Mouse (Mus musculus) intestine, postnatal 0 days (tissue): ENCODE results near the gene Tmub1. TPM values are rescaled to one million over a fixed set of nuclear protein-coding genes. Genes with fewer than 3 reads are reported as not detected.

Experiments
- ATAC-seq: fragments of 200-750 bp; cut with Nextera tagmentation; 2 replicates; pipeline ENCODE4 v1.8.0; 2017; ENCODE audit warnings: mild to moderate bottlenecking, moderate TSS enrichment, moderate library complexity
- H3K27ac ChIP-seq: fragments of 300-500 bp; sonication (generic); 2 replicates; pipeline ENCODE4 v1.5.1; 2014; ENCODE audit warnings: mild to moderate bottlenecking, low read depth, low read length, moderate library complexity
- H3K27me3 ChIP-seq: fragments of 300-500 bp; sonication (generic); replicated peaks from 2 replicates; pipeline ENCODE4 v1.6.1; 2014; ENCODE audit warnings: low read length, mixed read lengths; ENCODE audit not compliant: control insufficient read depth, insufficient read depth
- H3K36me3 ChIP-seq: fragments of 300-500 bp; sonication (generic); 2 replicates; pipeline ENCODE4 v1.6.1; 2014; ENCODE audit warnings: mild to moderate bottlenecking, moderate library complexity; ENCODE audit not compliant: control insufficient read depth, insufficient read depth
- H3K4me1 ChIP-seq: fragments of 300-500 bp; sonication (generic); replicated peaks from 2 replicates; pipeline ENCODE4 v1.6.1; 2014; ENCODE audit warnings: antibody characterized with exemption, low read length, mixed read lengths; ENCODE audit not compliant: control insufficient read depth, insufficient read depth
- H3K4me2 ChIP-seq: fragments of 300-500 bp; sonication (generic); replicated peaks from 2 replicates; pipeline ENCODE4 v1.6.1; 2014; ENCODE audit warnings: low read depth, mild to moderate bottlenecking, moderate library complexity
- H3K4me3 ChIP-seq: fragments of 300-500 bp; sonication (generic); 2 replicates; pipeline ENCODE4 v1.5.1; 2014; ENCODE audit warnings: low read depth, low read length
- H3K9ac ChIP-seq: fragments of 300-500 bp; sonication (generic); 2 replicates; pipeline ENCODE4 v1.6.1; 2014; ENCODE audit warnings: mild to moderate bottlenecking, low read depth, low read length
- H3K9me3 ChIP-seq: fragments of 300-500 bp; sonication (generic); 2 replicates; pipeline ENCODE4 v1.6.1; 2016; ENCODE audit warnings: mixed run types; ENCODE audit not compliant: control insufficient read depth
- CTCF ChIP-seq: sonication (generic); IDR thresholded peaks from 2 replicates; pipeline ENCODE4 v1.5.1; 2016; ENCODE audit warnings: low read depth, mild to moderate bottlenecking, control low read depth, antibody characterized with exemption, moderate library complexity
- WGBS: fragments of 180-500 bp; shearing (Covaris S2); extraction: QIAGEN DNeasy Blood & Tissue Kit; methylation state at CpG from one replicate; pipeline ENCODE4 v1.1.7; 2014; 5-methylcytosine and 5-hydroxymethylcytosine counted together
- polyA plus RNA-seq: library from polyadenylated mRNA; unstranded; fragments of >200 nt; fragmentation: Nextera tagmentation; extraction: Ambion mirVana; gene quantifications from 2 replicates; pipeline ENCODE4 v1.2.1, GENCODE M21; 2015

The Tmub1 gene
- polyA plus RNA-seq, 1 experiment from 2014 or later: 28.8 TPM

DNA sequence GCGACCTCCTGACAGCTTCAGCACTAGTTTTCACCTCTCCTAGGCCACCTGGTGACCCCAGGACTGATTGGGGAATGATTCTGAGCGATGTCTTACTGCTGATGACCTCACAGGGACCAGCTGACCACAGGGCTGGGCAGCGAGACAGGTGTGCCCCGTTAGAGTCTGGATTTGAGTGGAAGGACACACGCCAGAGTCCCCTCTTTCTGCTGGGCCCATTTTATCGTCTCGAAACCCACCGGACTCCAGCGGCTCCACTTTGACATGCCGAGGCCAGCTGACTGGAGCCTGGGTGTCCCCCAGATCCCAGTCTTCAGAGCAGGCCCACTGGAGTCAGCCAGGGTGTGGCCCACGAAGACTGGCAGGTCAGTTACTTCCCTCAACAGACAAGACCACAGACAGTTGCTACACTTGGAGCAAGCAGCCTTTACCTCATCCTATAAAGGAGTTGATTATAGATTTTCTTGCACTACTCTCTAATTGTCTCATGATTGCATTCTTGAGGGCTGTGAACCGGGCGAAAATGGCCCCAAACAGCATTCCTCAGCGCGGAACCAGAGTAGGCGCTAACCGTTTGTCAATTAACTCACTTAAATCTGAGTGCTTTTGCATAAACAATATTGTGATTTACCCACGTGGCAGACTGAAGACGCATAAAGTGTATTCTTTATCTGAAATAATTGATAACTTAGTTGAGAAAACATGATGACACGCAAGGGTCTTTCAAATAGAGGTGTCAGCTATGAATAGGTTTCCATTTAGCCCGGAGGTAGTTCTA, 23.5 kb downstream of the Tmub1 start:
- no peaks in the 10 kb centered on the region for H3K9me3 ChIP-seq
- H3K9ac ChIP-seq: peak overlapping the region; percentile 63
- H3K4me1 ChIP-seq: peaks cover 10% of the 10 kb centered on the region
- peak; percentile 5; the same call in 1 of the 2 replicates for ATAC-seq
- WGBS: 7% methylated on average over 21 of the region's 21 CpGs
- TF ChIP-seq CTCF: no peak
- peak overlapping the region; percentile 96 for H3K27ac ChIP-seq
- peak overlapping the region; percentile 75 for H3K4me3 ChIP-seq
- H3K27me3 ChIP-seq: no peaks in the 10 kb centered on the region
- H3K4me2 ChIP-seq: peak overlapping the region; percentile 84
- H3K36me3 ChIP-seq: peaks cover 22% of the 10 kb centered on the region; the same call in 1 of the 2 replicates

DNA sequence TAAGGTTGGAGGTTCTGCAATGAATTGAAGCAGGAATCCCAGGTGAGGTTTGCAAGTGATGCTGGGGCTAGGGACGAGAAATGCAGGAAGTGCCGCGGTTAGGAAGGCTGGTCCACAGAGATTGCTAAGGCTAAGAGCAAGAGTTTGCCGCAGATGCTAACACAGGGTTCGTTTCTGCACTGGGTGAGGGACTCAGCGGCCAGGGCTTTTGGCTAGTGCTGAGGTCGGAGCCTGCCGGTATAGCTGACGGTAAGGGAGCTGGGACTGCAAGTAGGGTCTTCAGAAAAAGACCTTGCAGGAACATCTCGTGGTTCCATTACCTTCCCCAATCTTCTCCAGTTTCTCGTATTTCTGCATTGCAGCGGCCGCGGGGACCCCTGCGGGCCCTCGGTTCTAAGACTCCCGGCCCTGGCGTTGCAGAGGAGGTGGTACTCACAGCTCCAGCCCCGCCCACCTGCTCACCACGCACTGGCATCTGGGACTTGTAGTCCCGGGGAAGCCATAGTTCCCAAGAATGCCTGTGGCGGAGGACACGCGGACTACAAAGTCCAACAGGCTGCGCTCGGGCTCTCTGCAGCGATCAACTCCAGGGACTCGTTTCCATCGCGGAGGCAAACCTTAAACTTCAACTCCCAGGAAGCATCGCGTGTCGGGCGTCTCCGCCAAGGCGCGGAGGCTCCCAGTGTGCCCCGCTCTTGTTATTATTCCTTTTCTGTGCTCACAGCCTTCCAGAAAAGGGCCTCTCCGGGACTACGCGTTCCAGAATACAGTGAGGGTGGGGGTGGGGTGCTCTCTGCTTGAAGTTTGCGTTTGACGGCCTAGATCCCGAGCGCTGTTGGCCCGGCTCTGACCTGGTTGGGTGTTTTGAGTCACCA, 24.3 kb downstream of the Tmub1 start, which contains the start of the genes Cdk5 and Slc4a2:
TSS of gene Cdk5 (minus strand) at position 402 of the 875 bp plus-strand sequence.
TSS of gene Slc4a2 (plus strand) at position 709 of the 875 bp plus-strand sequence.
- peak within 1 kb of the TSS; percentile 84 for H3K4me2 ChIP-seq
- peaks cover 30% of the 10 kb centered on the region; the same call in 1 of the 2 replicates for H3K36me3 ChIP-seq
- no peaks in the 10 kb centered on the region for H3K9me3 ChIP-seq
- peak within 1 kb of the TSS; percentile 75 for H3K4me3 ChIP-seq
- H3K9ac ChIP-seq: peak within 1 kb of the TSS; percentile 63
- TF ChIP-seq CTCF: 0 out of 2 replicates have a peak, but pooled peaks have one; percentile 7
- ATAC-seq: peak; percentile 87
- H3K4me1 ChIP-seq: peaks cover 10% of the 10 kb centered on the region
- under 1% methylated on average over 46 of the region's 46 CpGs for WGBS
- no peaks in the 10 kb centered on the region for H3K27me3 ChIP-seq
- H3K27ac ChIP-seq: peak within 1 kb of the TSS; percentile 96

DNA sequence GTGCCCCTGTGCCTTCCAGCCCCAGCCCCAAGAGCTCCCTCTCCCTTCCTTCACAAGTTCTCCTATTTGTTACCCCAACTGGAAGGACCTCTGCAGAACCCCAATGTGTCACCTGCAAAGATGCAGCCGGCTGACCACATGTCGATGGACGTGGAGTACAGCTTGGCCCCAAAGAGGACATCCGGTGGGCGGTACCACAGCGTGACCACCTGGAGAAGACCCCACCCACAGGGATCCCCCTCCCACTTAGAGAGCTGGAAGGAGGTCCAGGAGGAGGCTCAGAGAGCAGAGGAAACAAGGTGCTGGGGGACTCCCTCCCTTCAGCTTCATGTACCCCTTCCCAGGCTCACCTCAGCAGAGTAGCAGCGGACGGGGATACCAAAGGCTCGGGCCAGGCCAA, 27.3 kb downstream of the Tmub1 start:
- H3K4me2 ChIP-seq: no peak overlapping the region
- H3K27ac ChIP-seq: no peak overlapping the region
- no peak overlapping the region for H3K4me3 ChIP-seq
- no peaks in the 10 kb centered on the region for H3K27me3 ChIP-seq
- no peak for ATAC-seq
- H3K9ac ChIP-seq: no peak overlapping the region
- peaks cover 32% of the 10 kb centered on the region; the same call in 1 of the 2 replicates for H3K36me3 ChIP-seq
- TF ChIP-seq CTCF: no peak
- 92% methylated on average over 9 of the region's 9 CpGs for WGBS
- no peaks in the 10 kb centered on the region for H3K9me3 ChIP-seq
- peaks cover 4% of the 10 kb centered on the region; the same call in 1 of the 2 replicates for H3K4me1 ChIP-seq

DNA sequence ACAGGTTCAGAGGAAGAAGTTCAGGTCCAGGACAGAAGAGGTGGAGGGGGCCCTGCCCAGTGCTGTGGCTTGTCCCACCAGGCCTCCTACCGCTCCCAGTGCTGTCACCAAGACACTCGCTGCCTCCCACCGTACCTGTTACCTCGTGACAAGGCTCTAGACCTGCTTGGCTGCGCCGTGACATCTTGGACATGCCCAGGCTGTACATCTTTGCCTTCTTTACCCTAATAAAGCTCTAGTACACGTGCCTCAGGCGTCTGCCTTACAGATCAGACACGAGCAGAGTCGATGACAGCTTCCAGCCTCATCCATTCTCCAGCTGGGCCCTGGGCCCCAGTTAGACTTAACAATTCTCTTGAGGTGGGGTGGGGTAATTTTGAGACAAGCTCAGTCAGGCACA, 30.1 kb downstream of the Tmub1 start:
- Histone ChIP-seq H3K9me3 (no peaks in the 10 kb centered on the region), H3K4me3 (no peak overlapping the region), H3K36me3 (peaks cover 32% of the 10 kb centered on the region; the same call in 1 of the 2 replicates), H3K4me2 (no peak overlapping the region), H3K27ac (no peak overlapping the region), H3K9ac (no peak overlapping the region), H3K4me1 (no peaks in the 10 kb centered on the region), H3K27me3 (no peaks in the 10 kb centered on the region)
- ATAC-seq: no peak
- WGBS: 93% methylated on average over 10 of the region's 10 CpGs
- TF ChIP-seq CTCF: no peak

DNA sequence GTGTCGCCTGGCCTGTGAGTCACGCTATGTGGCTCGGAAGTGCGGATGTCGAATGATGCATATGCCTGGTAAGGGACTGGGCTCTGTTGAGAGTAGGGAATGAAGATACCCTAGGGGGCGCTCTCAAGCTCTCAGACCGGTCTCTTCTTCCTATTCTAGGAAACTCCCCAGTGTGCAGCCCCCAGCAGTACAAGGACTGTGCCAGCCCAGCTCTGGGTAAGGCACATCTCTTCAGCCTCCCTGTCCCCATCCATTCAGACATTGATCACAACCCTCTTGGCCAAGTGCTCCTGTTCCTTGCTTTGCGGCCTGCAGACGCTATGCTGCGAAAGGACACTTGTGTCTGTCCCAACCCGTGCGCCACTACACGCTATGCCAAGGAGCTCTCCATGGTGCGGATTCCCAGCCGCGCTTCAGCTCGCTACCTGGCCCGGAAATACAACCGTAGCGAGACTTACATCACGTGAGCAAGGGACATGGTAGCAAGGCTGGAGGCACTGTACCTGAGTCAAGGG, 31.4 kb downstream of the Tmub1 start:
- Histone ChIP-seq H3K9ac (no peak overlapping the region), H3K4me1 (no peaks in the 10 kb centered on the region), H3K36me3 (peaks cover 31% of the 10 kb centered on the region; the same call in 1 of the 2 replicates), H3K4me2 (peak overlapping the region; percentile 48), H3K27ac (no peak overlapping the region), H3K9me3 (no peaks in the 10 kb centered on the region), H3K4me3 (no peak overlapping the region), H3K27me3 (no peaks in the 10 kb centered on the region)
- WGBS: 5% methylated on average over 21 of the region's 21 CpGs
- ATAC-seq: peak; percentile 71
- TF ChIP-seq CTCF: peak; percentile 79
